Mouse (Mus musculus) common myeloid progenitor, adult 5-6 weeks (primary cell): Measurements from ENCODE around the gene H2-T24. TPM values are rescaled to one million over a fixed set of nuclear protein-coding genes. Genes with fewer than 3 reads are reported as not detected.
"Not testable (repeated sequence)": the region's sequence is repeated elsewhere in the genome, so short reads cannot be mapped to it uniquely, and the experiment has no call there.

Source experiments
- ATAC-seq: replicated peaks from 2 replicates; pipeline ENCODE4 v1.8.0; 2016; ENCODE audit warnings: low read depth, mild to moderate bottlenecking, moderate TSS enrichment, inconsistent platforms; ENCODE audit not compliant: poor library complexity, severe bottlenecking
- total RNA-seq: library from RNA; stranded (forward); fragments of 200-1000, 187-1606 nt; gene quantifications from 2 replicates; pipeline ENCODE4 v1.2.3, GENCODE M21; 2017

Gene H2-T24
- total RNA-seq, result 15.3 and 16.4 TPM in 2 replicates

- peak; percentile 81 for ATAC-seq
Measured at GRCm38 (mm10) chr17:36020191-36021073, at the start of gene H2-T24. Gene H2-T24, minus strand, starts transcription at chr17:36020560.

GRCm38 (mm10) chr17:36060829-36061228 lies 40.5 kb upstream of the H2-T24 start:
- ATAC-seq, result peak; percentile 87

DNA sequence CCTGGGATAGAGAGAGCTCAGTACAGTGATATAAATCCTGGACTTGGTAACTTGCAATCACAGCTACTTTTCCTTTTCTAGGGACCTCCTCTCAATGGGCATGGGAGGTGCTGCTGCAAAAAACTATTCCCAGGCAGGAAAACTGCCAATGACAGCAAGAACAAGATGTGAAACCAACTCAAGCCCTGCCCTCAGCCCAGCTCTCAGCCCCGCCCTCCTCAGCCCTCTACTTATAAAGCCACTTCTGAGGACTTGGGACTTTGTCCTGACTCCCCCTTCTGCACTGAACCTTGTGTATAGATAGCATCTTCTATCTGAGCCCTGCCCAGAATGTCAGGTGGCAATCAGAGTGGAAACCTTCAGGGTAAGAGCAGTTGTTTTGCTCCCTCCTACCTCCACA lies 38.0 kb upstream of the H2-T24 start, which contains the start of gene Gm11127:
Gene Gm11127 (minus strand): TSS at position 10 of the 400 bp plus-strand sequence.
- ATAC-seq, result 0 out of 2 replicates have a peak, but pooled peaks have one; percentile 25

DNA sequence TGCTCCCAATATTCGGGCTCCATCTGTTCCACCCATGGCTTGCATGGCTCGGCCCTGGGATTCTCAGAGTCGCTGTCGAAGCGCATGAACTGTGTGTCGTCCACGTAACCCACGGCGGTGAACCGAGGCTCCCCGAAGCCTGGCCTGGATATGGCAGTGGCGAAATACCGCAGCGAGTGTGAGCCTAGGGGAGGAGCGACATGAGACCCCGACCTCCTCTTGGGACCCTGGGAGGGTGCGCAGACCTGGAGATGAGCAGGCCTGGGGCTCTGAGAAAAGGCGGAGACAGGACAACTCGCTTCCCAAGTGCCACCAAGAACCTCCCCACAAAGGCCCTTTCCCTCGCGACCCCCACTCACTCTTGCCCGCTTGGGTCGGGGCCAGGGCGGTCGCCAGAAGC lies 37.6 kb upstream of the H2-T24 start:
- ATAC-seq, result not testable (repeated sequence)

- no peak for ATAC-seq
Measured at GRCm38 (mm10) chr17:36043286-36043685, 22.9 kb upstream of the H2-T24 start.

GRCm38 (mm10) chr17:36042610-36043169 lies 22.3 kb upstream of the H2-T24 start, which contains the start of the genes H2-T22 and Gm6034:
Gene H2-T22, minus strand, starts transcription at chr17:36042747.
Gene Gm6034, plus strand, starts transcription at chr17:36042961.
- ATAC-seq, result peak; percentile 97

GRCm38 (mm10) chr17:36042055-36042454 lies 21.7 kb upstream of the H2-T24 start:
- ATAC-seq, result peak; percentile 37

GRCm38 (mm10) chr17:36040604-36041003 lies 20.2 kb upstream of the H2-T24 start:
- ATAC-seq, result not testable (repeated sequence)

- not testable (repeated sequence) for ATAC-seq
Measured at GRCm38 (mm10) chr17:36036126-36036525, 15.8 kb upstream of the H2-T24 start.

DNA sequence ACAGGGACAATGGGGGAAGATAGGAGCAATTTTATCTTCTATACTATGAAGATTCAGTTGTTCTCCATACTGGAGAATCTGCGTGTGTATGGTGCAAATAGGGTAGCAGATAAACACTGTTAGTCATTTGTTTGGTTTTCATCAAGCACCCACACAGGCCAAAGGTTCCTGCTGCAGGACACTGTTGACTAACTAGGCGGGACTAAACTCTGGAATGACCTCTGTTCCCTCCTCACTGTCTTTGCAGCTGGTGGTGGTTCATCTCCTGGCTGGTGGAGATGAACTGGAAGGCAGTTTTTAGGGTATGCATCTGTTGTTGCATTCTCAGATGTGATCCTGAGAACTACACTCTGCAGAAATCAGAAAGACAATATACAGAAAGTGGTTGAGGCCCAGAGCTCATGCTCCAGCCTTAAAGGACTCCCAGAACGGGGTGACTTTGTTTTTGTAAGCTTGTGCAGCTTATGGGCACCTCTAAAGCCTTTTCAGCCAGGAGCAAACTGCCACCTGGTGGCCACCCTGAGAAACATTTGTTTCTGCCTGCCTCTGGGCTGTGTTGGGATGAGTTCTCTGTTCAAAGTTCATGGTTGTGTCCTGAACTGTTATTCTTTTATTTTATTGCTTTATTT lies 14.8 kb upstream of the H2-T24 start:
- ATAC-seq, result peak; percentile 50

GRCm38 (mm10) chr17:36034524-36034923 lies 14.2 kb upstream of the H2-T24 start:
- not testable (repeated sequence) for ATAC-seq

DNA sequence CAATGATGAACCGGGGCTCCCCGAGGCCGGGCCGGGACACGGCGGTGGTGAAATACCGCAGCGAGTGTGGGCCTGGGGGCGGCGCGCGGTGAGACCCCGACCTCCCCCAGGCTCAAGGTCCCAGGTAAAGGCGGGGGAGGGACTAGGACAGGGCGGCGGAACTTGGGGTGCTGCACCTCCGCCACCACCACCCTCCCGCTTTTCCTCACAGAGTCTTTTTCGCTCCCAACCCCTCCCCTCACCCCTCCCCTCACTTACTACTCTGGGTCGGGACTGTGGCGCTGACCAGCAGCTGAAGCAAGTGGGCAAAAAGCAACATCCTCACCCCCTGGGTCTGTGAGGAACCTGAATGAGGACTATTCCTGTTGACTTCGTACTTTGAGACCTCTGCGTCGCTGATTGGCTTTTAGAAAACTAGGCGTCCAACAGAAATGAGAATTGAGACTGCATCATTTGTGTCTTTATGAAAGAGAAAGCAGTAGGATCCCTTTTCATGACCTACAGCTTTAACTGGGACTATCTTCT lies 12.1 kb upstream of the H2-T24 start, which contains the start of gene H2-T23:
Gene H2-T23 (minus strand): TSS at position 505 of the 525 bp plus-strand sequence.
- ATAC-seq, result peak; percentile 71

DNA sequence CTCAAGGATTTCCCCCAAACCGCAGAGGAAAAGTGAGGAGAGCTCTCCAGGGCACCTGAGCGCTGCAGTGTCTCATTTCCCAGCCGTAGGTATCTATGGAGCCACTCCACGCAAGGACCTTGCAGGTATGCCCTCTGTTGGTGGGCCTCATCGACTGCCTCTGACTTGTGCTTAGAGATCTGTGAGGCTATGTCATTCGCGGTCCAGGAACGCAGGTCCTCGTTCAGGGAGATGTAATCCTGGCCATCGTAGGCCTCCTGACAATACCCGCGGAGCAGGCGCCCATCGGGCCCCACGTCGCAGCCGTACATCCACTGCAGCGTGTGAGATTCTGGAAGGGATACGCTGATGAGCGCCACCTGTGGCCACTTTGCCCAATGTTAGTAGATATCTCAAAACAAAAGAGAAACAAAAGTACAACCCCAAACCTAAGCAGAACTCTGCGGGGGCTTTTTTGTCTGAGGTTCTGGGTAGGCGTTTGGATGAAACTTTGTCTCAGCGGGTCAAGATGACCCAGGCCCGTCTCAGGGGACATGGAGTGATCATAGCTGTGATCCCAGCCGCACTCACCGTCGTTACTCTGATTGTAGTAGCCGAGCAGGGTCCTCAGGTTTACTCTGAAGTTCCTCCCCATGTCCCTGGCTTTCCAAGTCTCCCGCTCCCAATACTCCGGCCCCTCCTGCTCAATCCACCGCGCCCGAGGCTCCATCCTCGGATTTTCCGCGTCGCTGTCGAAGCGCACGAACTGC lies 11.4 kb upstream of the H2-T24 start:
- peak; percentile 74 for ATAC-seq

- not testable (repeated sequence) for ATAC-seq
Measured at GRCm38 (mm10) chr17:36030703-36031582, 10.6 kb upstream of the H2-T24 start.

DNA sequence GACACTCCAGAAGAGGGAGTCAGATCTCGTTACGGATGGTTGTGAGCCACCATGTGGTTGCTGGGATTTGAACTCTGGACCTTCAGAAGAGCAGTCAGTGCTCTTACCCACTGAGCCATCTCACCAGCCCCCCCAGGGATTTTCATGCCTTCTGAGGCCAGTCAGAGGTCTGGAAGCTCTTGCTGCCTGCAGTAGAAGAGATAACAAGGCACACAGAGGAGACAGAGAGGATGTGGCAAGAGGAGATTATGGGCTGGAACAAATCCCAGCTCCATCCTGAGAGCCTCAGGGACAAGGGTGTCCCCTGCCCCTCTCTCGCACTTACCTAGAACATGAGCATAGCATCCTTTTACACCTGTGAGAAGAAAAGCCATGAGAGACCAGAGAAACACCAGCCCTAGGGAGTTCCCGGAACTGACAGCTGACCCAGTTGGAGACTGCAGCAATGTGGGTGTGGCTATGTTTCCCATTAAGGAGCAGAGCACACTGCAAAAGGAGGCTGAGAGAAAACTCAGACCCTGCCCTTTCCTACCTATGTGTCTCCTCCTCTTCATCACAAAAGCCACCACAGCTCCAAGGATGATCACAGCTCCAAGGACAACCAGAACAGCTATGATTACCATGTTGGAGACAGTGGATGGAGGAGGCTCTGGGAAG lies 9.8 kb upstream of the H2-T24 start:
- ATAC-seq, result peak; percentile 31; the same call in 1 of the 2 replicates

- no peak for ATAC-seq
Measured at GRCm38 (mm10) chr17:36028879-36029619, 8.7 kb upstream of the H2-T24 start.

GRCm38 (mm10) chr17:36027663-36028062 lies 7.3 kb upstream of the H2-T24 start:
- ATAC-seq, result no peak
